Mouse (Mus musculus) heart, embryonic 16.5 days (tissue): ENCODE results near the gene Shc4. TPM values are rescaled to one million over a fixed set of nuclear protein-coding genes. Genes with fewer than 3 reads are reported as not detected.
A peak's percentile ranks its signal among the peaks of the same experiment; 100 is the strongest.

Source experiments
- ATAC-seq: fragments of 200-750 bp; cut with Nextera tagmentation; replicated peaks from 2 replicates; pipeline ENCODE4 v1.8.0; 2017; ENCODE audit warnings: moderate number of reproducible peaks; ENCODE audit not compliant: insufficient read depth, low FRiP score; ENCODE audit errors: extremely low read depth
- H3K27ac ChIP-seq: fragments of 300-500 bp; sonication (generic); 2 replicates; pipeline ENCODE4 v1.5.1; 2014; ENCODE audit warnings: mild to moderate bottlenecking, low read length, control low read depth, moderate library complexity
- H3K27me3 ChIP-seq: fragments of 300-500 bp; sonication (generic); 2 replicates; pipeline ENCODE4 v1.6.1; 2014; ENCODE audit warnings: low read length, mixed read lengths; ENCODE audit not compliant: control insufficient read depth, insufficient read depth
- H3K36me3 ChIP-seq: fragments of 300-500 bp; sonication (generic); 2 replicates; pipeline ENCODE4 v1.6.1; 2014; ENCODE audit not compliant: control insufficient read depth, insufficient read depth
- H3K4me1 ChIP-seq: fragments of 300-500 bp; sonication (generic); 2 replicates; pipeline ENCODE4 v1.6.1; 2014; ENCODE audit warnings: low read length, mixed read lengths; ENCODE audit not compliant: control insufficient read depth, insufficient read depth
- H3K4me2 ChIP-seq: fragments of 300-500 bp; sonication (generic); 2 replicates; pipeline ENCODE4 v1.6.1; 2014; ENCODE audit warnings: low read depth, mild to moderate bottlenecking, control low read depth, low read length
- H3K4me3 ChIP-seq: fragments of 300-500 bp; sonication (generic); 2 replicates; pipeline ENCODE4 v1.5.1; 2014; ENCODE audit warnings: mild to moderate bottlenecking, control low read depth, low read length
- H3K9ac ChIP-seq: fragments of 300-500 bp; sonication (generic); 2 replicates; pipeline ENCODE4 v1.6.1; 2014; ENCODE audit warnings: low read length, control low read depth
- H3K9me3 ChIP-seq: fragments of 300-500 bp; sonication (generic); replicated peaks from 2 replicates; pipeline ENCODE4 v1.6.1; 2016; ENCODE audit warnings: low read length; ENCODE audit not compliant: control insufficient read depth
- WGBS: fragments of 180-500 bp; shearing (Covaris S2); extraction: QIAGEN DNeasy Blood & Tissue Kit; methylation state at CpG from one replicate; pipeline ENCODE4 v1.1.7; 2014; 5-methylcytosine and 5-hydroxymethylcytosine counted together
- polyA plus RNA-seq: library from polyadenylated mRNA; unstranded; fragments of >200 nt; fragmentation: Nextera tagmentation; extraction: Ambion mirVana; gene quantifications from 2 replicates; pipeline ENCODE4 v1.2.1, GENCODE M21; 2015

The Shc4 gene
- polyA plus RNA-seq, 1 experiment from 2014 or later: 1.3 TPM

- Histone ChIP-seq H3K9me3 (no peaks in the 10 kb centered on the region), H3K4me2 (no peak overlapping the region), H3K27me3 (no peaks in the 10 kb centered on the region), H3K36me3 (no peaks in the 10 kb centered on the region), H3K4me3 (no peak overlapping the region), H3K27ac (no peak overlapping the region), H3K4me1 (no peaks in the 10 kb centered on the region), H3K9ac (no peak overlapping the region)
- no peak for ATAC-seq
- WGBS: 81% methylated on average over 2 of the region's 2 CpGs
Measured at GRCm38 (mm10) chr2:125701606-125702005, 22.3 kb downstream of the Shc4 start.

- H3K27ac ChIP-seq: peak overlapping the region; percentile 68
- no peak; the same call in 1 of the 2 replicates for ATAC-seq
- WGBS: 49% methylated on average over 2 of the region's 2 CpGs
Measured at GRCm38 (mm10) chr2:125696219-125696618, 27.7 kb downstream of the Shc4 start.

GRCm38 (mm10) chr2:125694798-125695197 is 29.1 kb downstream of the Shc4 start:
- H3K4me3 ChIP-seq: no peak overlapping the region
- no peak overlapping the region for H3K4me2 ChIP-seq
- no peaks in the 10 kb centered on the region for H3K36me3 ChIP-seq
- ATAC-seq: no peak
- WGBS: 73% methylated on average over 2 of the region's 2 CpGs
- H3K9me3 ChIP-seq: no peaks in the 10 kb centered on the region
- no peak overlapping the region for H3K9ac ChIP-seq
- no peaks in the 10 kb centered on the region for H3K27me3 ChIP-seq
- H3K4me1 ChIP-seq: peaks cover 2% of the 10 kb centered on the region; the same call in 1 of the 2 replicates
- H3K27ac ChIP-seq: no peak overlapping the region

More at GRCm38 (mm10) chr2:125696219-125696618, 27.7 kb downstream of the Shc4 start:
- no peaks in the 10 kb centered on the region for H3K36me3 ChIP-seq
- H3K4me2 ChIP-seq: no peak overlapping the region
- no peak overlapping the region for H3K9ac ChIP-seq
- no peak overlapping the region for H3K4me3 ChIP-seq
- H3K4me1 ChIP-seq: peaks cover 2% of the 10 kb centered on the region; the same call in 1 of the 2 replicates
- no peaks in the 10 kb centered on the region for H3K27me3 ChIP-seq
- no peaks in the 10 kb centered on the region for H3K9me3 ChIP-seq

- H3K4me2 ChIP-seq: no peak overlapping the region
- H3K27ac ChIP-seq: no peak overlapping the region
- no peaks in the 10 kb centered on the region for H3K36me3 ChIP-seq
- no peak overlapping the region for H3K9ac ChIP-seq
- ATAC-seq: no peak
- no peak overlapping the region for H3K4me3 ChIP-seq
- no peaks in the 10 kb centered on the region for H3K27me3 ChIP-seq
- H3K9me3 ChIP-seq: no peaks in the 10 kb centered on the region
- H3K4me1 ChIP-seq: peaks cover 2% of the 10 kb centered on the region; the same call in 1 of the 2 replicates
- 53% methylated on average over 2 of the region's 2 CpGs for WGBS
Measured at GRCm38 (mm10) chr2:125692010-125692409, 31.9 kb downstream of the Shc4 start.

GRCm38 (mm10) chr2:125685441-125686150 is 38.4 kb downstream of the Shc4 start:
- Histone ChIP-seq H3K9me3 (no peaks in the 10 kb centered on the region), H3K9ac (no peak overlapping the region), H3K4me1 (no peaks in the 10 kb centered on the region), H3K4me2 (no peak overlapping the region), H3K27ac (no peak overlapping the region), H3K27me3 (no peaks in the 10 kb centered on the region), H3K4me3 (no peak overlapping the region), H3K36me3 (no peaks in the 10 kb centered on the region)
- WGBS: 50% methylated on average over 9 of the region's 9 CpGs
- no peak for ATAC-seq

GRCm38 (mm10) chr2:125684559-125685440 is 39.1 kb downstream of the Shc4 start:
- ATAC-seq: no peak
- no peak overlapping the region for H3K27ac ChIP-seq
- H3K4me2 ChIP-seq: no peak overlapping the region
- H3K27me3 ChIP-seq: no peaks in the 10 kb centered on the region
- H3K36me3 ChIP-seq: no peaks in the 10 kb centered on the region
- no peaks in the 10 kb centered on the region for H3K4me1 ChIP-seq
- no peak overlapping the region for H3K9ac ChIP-seq
- no peaks in the 10 kb centered on the region for H3K9me3 ChIP-seq
- WGBS: 56% methylated on average over 10 of the region's 10 CpGs
- H3K4me3 ChIP-seq: no peak overlapping the region

GRCm38 (mm10) chr2:125683895-125684294 is 40.1 kb downstream of the Shc4 start:
- Histone ChIP-seq H3K4me2 (no peak overlapping the region), H3K36me3 (no peaks in the 10 kb centered on the region), H3K4me1 (no peaks in the 10 kb centered on the region), H3K9ac (no peak overlapping the region), H3K9me3 (no peaks in the 10 kb centered on the region), H3K4me3 (no peak overlapping the region), H3K27ac (no peak overlapping the region), H3K27me3 (no peaks in the 10 kb centered on the region)
- WGBS: 75% methylated on average over 7 of the region's 7 CpGs
- no peak for ATAC-seq

- H3K4me2 ChIP-seq: no peak overlapping the region
- no peaks in the 10 kb centered on the region for H3K9me3 ChIP-seq
- no peak for ATAC-seq
- no peaks in the 10 kb centered on the region for H3K36me3 ChIP-seq
- no peaks in the 10 kb centered on the region for H3K27me3 ChIP-seq
- no peak overlapping the region for H3K9ac ChIP-seq
- no peak overlapping the region for H3K4me3 ChIP-seq
- H3K27ac ChIP-seq: no peak overlapping the region
- H3K4me1 ChIP-seq: no peaks in the 10 kb centered on the region
- 59% methylated on average over 9 of the region's 9 CpGs for WGBS
Measured at GRCm38 (mm10) chr2:125681811-125682210, 42.1 kb downstream of the Shc4 start.
